21 mouse cellular contexts compared by ENCODE assay signal in the genomic region with DNA sequence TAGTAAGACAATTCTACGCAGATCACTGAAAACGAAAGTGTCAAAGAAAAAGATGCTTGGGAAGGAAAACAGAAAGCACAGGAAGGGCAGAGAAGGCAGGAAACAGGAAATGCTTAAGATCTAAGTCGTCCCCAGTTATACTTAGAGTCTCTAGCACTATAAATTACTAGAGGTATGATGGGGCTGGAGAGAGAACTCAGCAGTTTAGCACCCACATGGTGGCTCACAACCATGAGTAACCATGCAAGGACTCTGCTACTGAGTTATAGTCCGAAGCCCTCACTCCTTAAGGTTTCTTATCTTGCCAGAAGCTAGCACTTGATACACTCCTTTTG. TPM values are rescaled to one million over a fixed set of nuclear protein-coding genes. Genes with fewer than 3 reads are reported as not detected.
DNase-seq lines count a peak whose midpoint lies in the region; ATAC-seq lines count a peak whose summit lies in the region.
"Had no signal": no experiment of that assay in that cellular context is flagged by ENCODE, and none has a peak within 500 bp of the region (broad histone marks: within the 10 kb centered on the region; RNA-seq: fewer than 3 reads in every experiment).

No protein-coding gene starts in this region.

- no peaks in the 10 kb centered on the region for H3K9me3 ChIP-seq in heart, embryonic 16.5 days (replicated peaks; ENCODE audit: control insufficient read depth, low read length)
- H3K9me3 ChIP-seq: hindbrain, embryonic 10.5 days had no signal

- H3K36me3 ChIP-seq in heart, embryonic 16.5 days (ENCODE audit: control insufficient read depth, insufficient read depth), result peaks cover 35% of the 10 kb centered on the region

- H3K27ac ChIP-seq in heart, embryonic 16.5 days (ENCODE audit: low read length), result peak overlapping the region; percentile 44; the same call in 1 of the 2 replicates
- H3K27ac ChIP-seq: heart, adult 2 months; hindbrain, embryonic 10.5 days had no signal

- H3K4me2 ChIP-seq in heart, embryonic 16.5 days (ENCODE audit: low read depth, low read length), result peak overlapping the region; percentile 13; the same call in 1 of the 2 replicates
- H3K4me2 ChIP-seq: midbrain, embryonic 11.5 days had no signal

- no peak for ATAC-seq in heart, embryonic 16.5 days (replicated peaks; ENCODE audit: extremely low read depth, insufficient read depth, low FRiP score)
- peak; percentile 36 for ATAC-seq in inflammation-experienced regulatory T-cells, adult 6 months
- ATAC-seq: forebrain, postnatal 0 days; intestine, embryonic 16.5 days; lung, postnatal 0 days had no signal

- intact Hi-C loops in heart, postnatal 14 days (cut with DNase I), result loop anchor here (10.0 kb wide), 2 partner anchors 551 to 681 kb away; a partner anchor contains a TSS

- no peak overlapping the region for H3K4me3 ChIP-seq in heart, embryonic 16.5 days (ENCODE audit: low read length)
- H3K4me3 ChIP-seq: erythroblast, embryonic 14.5 days; heart, adult 2 months; hindbrain, embryonic 10.5 days had no signal

- peaks cover 49% of the 10 kb centered on the region for H3K4me1 ChIP-seq in heart, embryonic 16.5 days (ENCODE audit: control insufficient read depth, insufficient read depth, low read length)

- H3K27me3 ChIP-seq in heart, embryonic 16.5 days (ENCODE audit: control insufficient read depth, insufficient read depth, low read length), result no peaks in the 10 kb centered on the region

- no peak for DNase-seq in heart, postnatal 14 days
- peak; percentile 54 for DNase-seq in thymus, postnatal 0 days (ENCODE audit: low spot score)
- DNase-seq in thymus, postnatal 36 days, result no peak
- no peak for DNase-seq in urinary bladder, postnatal 10 days (ENCODE audit: low spot score)
- DNase-seq in cerebellum, postnatal 4 days (ENCODE audit: low spot score in 2 of 2), result no peak
- no peak for DNase-seq in layer of hippocampus, postnatal 25 days (ENCODE audit: extremely low spot score in 1 of 2, low spot score in 1 of 2)
- DNase-seq: adrenal gland, postnatal 25 days; B cell, adult 2 months; cerebellum, postnatal 10 days; forebrain, postnatal 0 days; gastrocnemius, postnatal 10 days; heart, adult 2 months; kidney, postnatal 10 days; thymus, adult 18-20 months had no signal

- WGBS in heart, embryonic 16.5 days, result 55% methylated on average over 4 of the region's 4 CpGs

- no peak overlapping the region for H3K9ac ChIP-seq in heart, embryonic 16.5 days (ENCODE audit: low read length)
- H3K9ac ChIP-seq: forebrain, postnatal 0 days had no signal

RNA-seq across cellular contexts. Expression of a gene that starts 1.9 kb away (rescaled TPM):
- 133 and 159 TPM in 2 replicates for polyA plus RNA-seq in heart, embryonic 16.5 days (2015; fragmentation: Nextera tagmentation; extraction: Ambion mirVana)
- total RNA-seq in heart, postnatal 14 days (2021), result 10 to 100 TPM; 38.8 to 49.6 TPM
- polyA plus RNA-seq in thymus, postnatal 0 days (2015; fragmentation: Nextera tagmentation; extraction: Ambion mirVana), result 306 TPM in 2 replicates
- polyA plus RNA-seq in inflammation-experienced regulatory T-cells, adult 6 months (2017; shearing (Covaris generic)), result 100 to 1,000 TPM; 118 to 168 (median 129) TPM
- total RNA-seq in layer of hippocampus, postnatal 25 days (2021), result 10 to 100 TPM; 53.3 to 55.0 TPM

RNA-seq across cellular contexts. Expression of a gene that starts 3.2 kb away (rescaled TPM):
- polyA plus RNA-seq in heart, embryonic 16.5 days (2015; fragmentation: Nextera tagmentation; extraction: Ambion mirVana), result 0.86 and 1.4 TPM in 2 replicates
- total RNA-seq in heart, postnatal 14 days (2021), result 10 to 100 TPM; 12.9 to 13.7 TPM
- 0.19 and 0.20 TPM in 2 replicates for polyA plus RNA-seq in thymus, postnatal 0 days (2015; fragmentation: Nextera tagmentation; extraction: Ambion mirVana)
- not detected for polyA plus RNA-seq in inflammation-experienced regulatory T-cells, adult 6 months (2017; shearing (Covaris generic))
- 10 to 100 TPM; 80.3 to 95.6 TPM for total RNA-seq in layer of hippocampus, postnatal 25 days (2021)
- polyA plus RNA-seq: erythroblast, embryonic 14.5 days had no signal

RNA-seq across cellular contexts. Expression of a gene that starts 13.0 kb away (rescaled TPM):
- polyA plus RNA-seq in heart, embryonic 16.5 days (2015; fragmentation: Nextera tagmentation; extraction: Ambion mirVana), result 0.09 and 0.58 TPM in 2 replicates
- total RNA-seq in heart, postnatal 14 days (2021), result under 1 TPM; 0.44 to 0.62 TPM
- polyA plus RNA-seq in thymus, postnatal 0 days (2015; fragmentation: Nextera tagmentation; extraction: Ambion mirVana), result 0.28 and 0.48 TPM in 2 replicates
- polyA plus RNA-seq in inflammation-experienced regulatory T-cells, adult 6 months (2017; shearing (Covaris generic)), result 1 to 10 TPM; 2.1 to 3.9 (median 3.7) TPM
- total RNA-seq in layer of hippocampus, postnatal 25 days (2021), result under 1 TPM; 0.39 to 0.82 TPM

RNA-seq across cellular contexts. Expression of a gene that starts 17.5 kb away (rescaled TPM):
- polyA plus RNA-seq in heart, embryonic 16.5 days (2015; fragmentation: Nextera tagmentation; extraction: Ambion mirVana), result 80.8 and 84.6 TPM in 2 replicates
- 10 to 100 TPM; 62.9 to 77.1 TPM for total RNA-seq in heart, postnatal 14 days (2021)
- 153 and 180 TPM in 2 replicates for polyA plus RNA-seq in thymus, postnatal 0 days (2015; fragmentation: Nextera tagmentation; extraction: Ambion mirVana)
- polyA plus RNA-seq in inflammation-experienced regulatory T-cells, adult 6 months (2017; shearing (Covaris generic)), result 100 to 1,000 TPM in 1 of 3 experiments, 10 to 100 TPM in 2; 51.9 to 107 (median 70.2) TPM
- 100 to 1,000 TPM; 268 to 293 TPM for total RNA-seq in layer of hippocampus, postnatal 25 days (2021)

RNA-seq across cellular contexts. Expression of a gene that starts 28.1 kb away (rescaled TPM):
- 0.75 and 1.00 TPM in 2 replicates for polyA plus RNA-seq in heart, embryonic 16.5 days (2015; fragmentation: Nextera tagmentation; extraction: Ambion mirVana)
- 1 to 10 TPM; 3.1 to 3.8 TPM for total RNA-seq in heart, postnatal 14 days (2021)
- polyA plus RNA-seq in thymus, postnatal 0 days (2015; fragmentation: Nextera tagmentation; extraction: Ambion mirVana), result 1.6 TPM in 2 replicates
- 100 to 1,000 TPM in 2 of 3 experiments, 10 to 100 TPM in 1; 97.0 to 604 (median 276) TPM for polyA plus RNA-seq in inflammation-experienced regulatory T-cells, adult 6 months (2017; shearing (Covaris generic))
- 1 to 10 TPM; 1.7 to 4.3 TPM for total RNA-seq in layer of hippocampus, postnatal 25 days (2021)
